Mouse (Mus musculus): ENCODE data around the gene Hist2h3c2.

GRCm38 (mm10) chr3:96225421-96225820, 13.5 kb downstream of the Hist2h3c2 start:
- TF ChIP-seq ETS1 (conservative IDR thresholded peaks at IDR 0.05; ENCODE audit: low read depth, low read length), result no peak
- no peak for TF ChIP-seq ZNF384 (IDR thresholded peaks at IDR 0.05; ENCODE audit: low read depth, low read length)
- no peak for TF ChIP-seq CTCF (conservative IDR thresholded peaks at IDR 0.05 in 1 of 2, IDR thresholded peaks at IDR 0.05 in 1 of 2; ENCODE audit: low read depth in 2 of 2, low read length in 2 of 2)
- no peak for TF ChIP-seq POLR2A (IDR thresholded peaks at IDR 0.05; ENCODE audit: low read depth, low read length)
